Mouse (Mus musculus): ENCODE data around the gene Prnd.
A peak's percentile ranks its signal among the peaks of the same experiment; 100 is the strongest.

Gene Prnd

DNA sequence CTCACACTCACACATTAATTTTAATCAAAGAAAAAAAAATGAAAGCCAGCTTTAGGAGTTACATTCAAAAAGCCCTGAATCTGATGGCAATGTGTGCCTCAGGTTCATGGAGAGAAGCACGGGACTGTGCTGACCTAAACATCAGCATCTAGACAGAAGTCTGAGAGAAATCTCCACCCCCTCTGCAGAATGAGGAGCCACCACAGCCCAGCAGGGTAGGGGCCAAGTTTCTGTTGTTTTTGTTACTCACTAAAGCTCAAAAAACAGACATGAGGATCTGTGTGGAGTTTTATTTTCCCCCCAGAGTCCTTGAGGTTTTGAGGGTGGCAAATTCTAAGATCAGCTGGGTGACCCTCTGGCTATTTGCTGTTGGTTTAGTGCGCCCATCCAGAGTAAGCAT, 37.9 kb downstream of the Prnd start:
- DNase-seq: no peak

- DNase-seq: no peak
These were observed 41.8 kb downstream of the Prnd start for GRCm38 (mm10) chr2:131992487-131992886.

DNA sequence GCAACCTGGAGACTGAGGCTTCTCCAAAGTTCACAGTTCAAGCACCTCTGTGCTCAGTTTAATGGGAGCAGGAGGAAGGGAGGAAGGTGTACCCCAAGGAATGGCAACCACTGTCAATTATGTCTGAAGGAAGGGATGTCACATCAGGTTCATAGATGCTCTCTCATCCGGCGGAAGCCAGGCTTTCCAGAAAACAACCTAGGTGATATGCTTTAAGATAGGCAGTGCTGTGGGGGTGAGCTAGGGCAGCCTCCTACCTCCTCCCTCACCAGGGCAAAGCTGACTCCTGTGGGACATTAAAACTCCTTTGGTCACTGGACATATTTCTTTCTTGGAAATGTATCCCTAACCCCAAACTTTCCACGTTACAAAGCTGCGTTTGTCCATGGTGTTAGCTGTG, 42.5 kb downstream of the Prnd start:
- no peak for DNase-seq

DNA sequence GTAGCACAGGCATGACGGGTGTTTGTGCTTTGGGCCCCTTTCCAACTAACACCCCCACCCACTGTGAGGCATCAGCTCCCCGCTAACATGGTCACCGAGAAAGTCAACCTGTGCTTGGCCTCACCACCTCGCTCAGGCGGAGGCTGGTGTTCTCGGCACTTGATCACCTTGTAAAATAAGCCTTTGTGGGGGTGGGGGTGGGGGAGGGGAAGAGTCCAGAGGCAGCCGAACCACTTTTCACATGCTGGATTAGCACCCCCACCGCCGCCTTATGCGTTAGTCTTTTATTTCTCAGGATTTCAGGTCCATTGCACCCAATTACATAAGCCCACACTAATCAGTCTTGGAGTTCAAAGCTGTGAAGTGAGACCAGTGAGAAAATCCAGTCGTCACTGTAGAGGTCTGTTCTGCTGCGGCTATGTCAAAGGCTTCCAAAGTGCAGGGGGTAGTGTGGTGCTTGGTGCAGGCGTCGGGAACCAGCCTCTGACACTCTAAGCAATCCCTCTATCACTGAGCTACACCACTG, 43.0 kb downstream of the Prnd start:
- DNase-seq: no peak

DNA sequence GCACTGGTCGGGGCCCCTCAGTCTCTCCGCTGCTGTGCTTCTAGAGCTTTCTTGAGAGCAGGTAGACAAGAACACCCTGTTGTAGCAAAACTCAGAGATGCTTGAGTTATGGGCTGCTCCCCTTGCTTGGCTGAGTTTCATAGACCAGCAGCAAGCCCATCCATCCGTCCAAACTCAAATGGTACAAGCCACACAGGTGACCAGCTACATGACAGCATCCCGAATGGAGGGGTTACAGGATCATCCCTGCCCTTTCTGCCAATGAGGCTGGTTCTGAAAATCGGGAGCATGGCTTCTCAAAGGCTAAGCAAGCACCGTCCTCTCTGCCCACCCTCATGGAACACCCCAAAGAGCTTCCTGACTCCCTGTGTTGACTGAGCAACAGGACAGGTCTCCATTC, 44.3 kb downstream of the Prnd start:
- DNase-seq: no peak

GRCm38 (mm10) chr2:131995742-131996141, 45.1 kb downstream of the Prnd start:
- peak; percentile 45 for DNase-seq

DNA sequence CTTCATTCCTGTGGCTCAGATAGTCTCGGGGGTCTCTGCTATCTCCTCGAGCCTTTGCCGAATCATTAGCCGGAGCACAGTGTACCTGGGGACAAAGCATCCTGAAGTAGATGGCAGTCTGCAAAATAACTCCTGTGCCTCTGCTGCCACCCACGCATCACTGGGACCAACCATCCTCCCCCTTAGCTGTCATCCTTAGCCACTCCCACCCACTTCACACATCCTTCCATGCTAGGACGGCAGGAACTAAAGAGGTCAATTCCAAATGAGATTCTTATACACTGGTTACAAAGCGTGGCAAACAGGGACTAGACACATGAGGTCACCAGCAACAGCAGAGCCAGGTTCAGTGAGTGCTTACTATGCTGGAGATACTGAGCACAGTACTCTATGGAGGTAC, 45.7 kb downstream of the Prnd start:
- DNase-seq: no peak

GRCm38 (mm10) chr2:131997356-131997755, 46.7 kb downstream of the Prnd start:
- DNase-seq: no peak

GRCm38 (mm10) chr2:132001696-132002334, 51.2 kb downstream of the Prnd start:
- DNase-seq: no peak

DNA sequence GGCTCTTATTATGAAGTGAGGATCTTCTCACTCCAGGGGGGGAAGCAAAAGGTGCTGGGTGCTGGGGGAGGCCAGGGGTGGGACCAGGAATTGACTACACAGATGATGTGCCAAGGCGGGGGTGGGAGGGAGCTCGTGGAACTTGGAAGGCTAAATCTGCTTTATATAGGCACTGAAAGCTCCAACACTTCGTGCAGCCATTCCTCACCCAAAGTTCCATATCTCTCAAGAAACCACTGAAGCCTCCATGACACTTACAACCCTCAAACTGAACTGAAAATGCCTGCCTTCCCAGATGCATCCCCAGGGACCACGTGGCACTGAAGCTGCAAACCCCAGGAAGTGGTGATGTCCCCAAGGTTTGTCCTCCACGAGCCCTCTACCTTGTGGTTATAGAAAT, 53.3 kb downstream of the Prnd start:
- no peak for DNase-seq

DNA sequence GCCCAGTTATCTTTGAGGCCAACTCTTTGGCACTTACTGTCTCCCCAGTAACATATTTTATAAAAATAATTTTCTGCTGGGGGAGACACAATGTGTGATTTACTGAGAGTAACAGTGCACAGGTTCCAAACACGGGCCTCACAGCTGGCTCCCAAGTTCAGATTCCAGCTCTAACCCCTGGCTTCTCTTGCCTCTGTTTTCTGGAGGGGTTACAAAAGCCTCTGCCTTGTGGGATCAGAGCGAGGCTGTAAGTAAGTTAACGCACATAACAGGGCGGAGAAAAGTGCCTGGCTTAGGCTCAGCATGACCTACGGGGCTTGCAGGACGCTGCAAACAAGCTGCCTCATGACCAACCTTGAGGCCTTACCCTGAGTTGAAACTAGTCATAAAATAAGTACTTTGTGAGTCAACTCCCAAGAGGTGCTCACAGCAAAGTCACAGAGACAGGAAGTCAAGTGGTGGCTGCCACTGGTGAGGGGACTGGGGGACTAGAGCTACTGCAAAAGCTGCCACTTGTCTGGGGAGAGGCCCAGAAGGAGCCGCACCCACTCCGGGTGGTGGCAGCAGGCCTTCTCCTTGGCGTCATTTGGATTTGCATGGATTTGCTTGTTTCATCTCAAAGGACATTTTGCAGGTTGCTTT, 54.0 kb downstream of the Prnd start:
- DNase-seq: no peak

GRCm38 (mm10) chr2:132005445-132005844, 54.8 kb downstream of the Prnd start:
- DNase-seq: no peak
